Mouse (Mus musculus): ENCODE data around the gene Il13ra1.

The Il13ra1 gene

DNA sequence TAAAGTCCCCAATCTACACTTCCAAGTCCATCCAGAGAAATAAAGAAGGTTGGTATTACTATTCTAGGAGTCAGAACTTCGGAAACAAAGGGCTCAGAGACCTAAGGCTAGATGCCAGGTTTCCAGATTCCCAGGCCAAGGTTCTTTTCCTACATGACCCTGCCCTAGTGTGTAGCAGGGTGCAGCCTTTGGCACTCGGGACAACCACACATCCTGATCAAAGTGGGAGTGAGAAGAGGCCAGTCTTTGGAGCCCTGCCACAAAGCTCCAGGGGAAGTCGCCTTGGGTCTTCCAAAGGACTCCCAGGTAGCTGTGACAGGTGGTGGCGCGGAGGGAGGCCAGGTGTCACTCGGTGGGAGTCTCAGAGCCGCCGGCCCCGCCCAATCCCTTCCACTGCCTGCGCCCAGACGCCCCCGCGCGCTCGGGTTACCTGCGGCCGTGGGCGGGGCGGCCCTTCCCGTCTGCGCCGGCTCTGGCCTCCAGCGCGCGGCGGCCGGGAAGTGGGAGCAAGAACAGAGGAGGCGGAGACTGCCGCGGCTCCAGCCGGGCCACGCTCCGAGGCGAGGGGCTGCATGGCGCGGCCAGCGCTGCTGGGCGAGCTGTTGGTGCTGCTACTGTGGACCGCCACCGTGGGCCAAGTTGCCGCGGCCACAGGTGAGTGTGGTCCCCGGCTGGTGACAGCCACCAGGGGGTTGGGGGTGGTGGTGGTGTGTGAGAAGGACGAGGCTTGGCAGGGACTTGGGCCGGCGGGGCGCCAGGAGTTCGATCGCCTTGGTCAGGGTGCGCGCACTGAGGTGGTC is at the start of gene Il13ra1:
Gene Il13ra1, plus strand, starts transcription at position 489 of the 800 bp plus-strand sequence.
- peak; percentile 56 to 68 for DNase-seq

GRCm38 (mm10) chrX:36073997-36074396 is 37.9 kb upstream of the Il13ra1 start:
- DNase-seq, result no peak

GRCm38 (mm10) chrX:36077164-36077563 is 34.7 kb upstream of the Il13ra1 start:
- no peak for DNase-seq

- DNase-seq, result no peak
These were observed 29.0 kb upstream of the Il13ra1 start for GRCm38 (mm10) chrX:36082917-36083316.

DNA sequence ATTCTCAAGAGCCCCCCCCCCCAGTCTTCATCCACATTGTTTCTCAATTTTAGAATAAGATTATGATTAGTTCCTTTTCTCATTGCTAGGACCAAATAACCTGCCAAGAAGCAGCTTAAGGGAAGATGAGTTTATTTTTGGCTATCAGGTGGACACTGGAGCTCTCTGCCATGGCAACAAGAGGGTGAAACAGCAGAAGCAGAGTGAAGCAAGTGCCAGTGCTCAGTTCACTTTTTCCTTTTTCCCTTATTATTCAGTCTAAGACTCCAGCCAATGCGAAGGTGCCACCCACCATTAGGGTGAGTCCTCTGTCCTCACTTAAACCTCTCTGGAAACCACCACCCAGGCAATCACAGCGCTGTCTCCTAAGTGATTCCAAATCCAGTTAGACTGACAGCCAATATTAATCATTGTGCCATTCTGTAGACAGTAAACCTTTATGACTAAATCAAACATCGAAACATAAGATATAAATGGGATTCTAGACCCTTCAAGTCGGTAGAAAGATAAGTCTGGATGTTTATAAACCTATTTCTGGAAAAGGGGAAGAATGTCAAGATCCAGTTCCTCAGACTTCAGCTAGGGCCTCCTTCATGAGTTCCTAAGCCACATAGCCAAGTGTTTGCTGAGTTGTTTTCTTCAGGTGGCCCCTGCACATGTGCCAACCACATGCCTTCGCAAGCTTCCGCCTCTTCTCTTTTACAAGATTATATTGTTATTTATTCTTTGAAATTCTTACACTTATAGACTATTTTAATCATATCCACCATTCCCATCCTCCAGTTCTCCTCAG is 23.2 kb upstream of the Il13ra1 start:
- no peak for DNase-seq

DNA sequence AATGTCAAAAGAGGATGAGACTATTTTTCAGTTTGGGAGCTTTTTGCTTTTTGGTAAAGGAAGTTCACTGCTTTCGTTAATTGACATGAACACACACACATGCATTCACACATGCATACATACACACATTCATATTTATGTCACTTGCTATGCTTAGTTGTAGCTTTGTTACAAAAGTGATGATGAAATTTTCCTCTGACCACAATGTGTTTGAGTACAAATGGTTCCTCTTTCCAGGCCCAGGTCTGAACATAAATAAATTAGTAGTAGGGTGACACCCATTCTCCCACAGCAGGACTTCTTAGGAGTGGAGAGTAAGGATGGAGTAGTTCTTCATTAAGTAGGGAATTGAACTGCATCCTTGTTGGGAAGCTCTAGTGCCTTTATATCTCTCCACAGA is 11.0 kb upstream of the Il13ra1 start:
- DNase-seq, result no peak

DNA sequence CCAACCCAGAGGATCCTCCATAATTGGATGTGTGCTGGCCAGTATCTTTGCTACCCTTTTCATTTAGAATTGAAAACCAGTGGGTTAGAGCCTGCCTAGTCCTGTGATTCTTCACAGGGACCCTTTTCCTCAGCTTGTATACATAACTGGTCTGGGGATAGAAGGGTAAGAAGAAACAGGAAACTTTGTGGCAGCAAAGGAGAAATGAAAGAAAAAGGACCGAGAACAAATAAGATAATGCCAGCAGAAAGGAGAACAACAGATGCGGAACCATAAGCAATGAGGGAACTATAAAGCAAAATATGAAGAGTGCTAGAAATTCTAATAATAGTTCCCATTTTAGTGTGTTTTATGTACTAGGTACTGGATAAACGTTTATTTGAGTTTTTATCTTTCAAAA is 10.6 kb upstream of the Il13ra1 start:
- DNase-seq, result no peak

DNA sequence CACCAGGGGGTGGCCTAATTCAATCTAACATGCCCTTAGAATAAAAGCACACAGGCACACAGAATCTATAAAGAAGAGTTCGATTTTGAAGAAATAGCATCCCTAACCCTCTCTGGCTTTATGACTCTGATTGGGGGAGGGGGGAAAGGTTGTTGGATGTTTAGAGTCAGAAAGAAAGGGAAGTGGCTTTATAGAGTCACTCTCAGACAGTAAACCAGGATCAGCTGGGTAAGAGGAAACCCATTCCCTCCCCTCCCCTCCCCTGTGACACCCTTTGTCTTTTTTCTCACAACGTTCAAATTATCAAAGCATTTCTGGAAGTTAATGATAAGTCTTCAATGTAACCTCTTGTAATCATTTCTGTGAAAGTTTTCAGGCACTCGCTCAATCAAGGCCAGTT is 3.3 kb upstream of the Il13ra1 start:
- no peak for DNase-seq

DNA sequence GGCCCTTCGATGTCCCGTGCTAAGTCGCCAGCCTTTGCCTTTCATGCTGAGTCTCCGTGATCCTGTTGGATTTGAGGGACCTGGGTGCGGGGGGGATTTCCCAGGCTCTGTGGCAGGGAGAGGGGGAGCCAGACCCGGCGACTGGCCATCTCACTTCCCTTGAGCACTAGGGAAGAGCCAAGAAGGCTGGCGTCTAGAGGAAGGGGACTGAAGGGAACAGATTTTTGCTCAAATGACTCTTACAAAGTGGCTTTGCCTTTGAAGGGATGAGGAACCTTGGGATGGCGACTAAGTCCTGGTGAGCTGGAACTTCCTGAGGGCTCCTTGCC is 476 bp downstream of the Il13ra1 start:
- no peak for DNase-seq

DNA sequence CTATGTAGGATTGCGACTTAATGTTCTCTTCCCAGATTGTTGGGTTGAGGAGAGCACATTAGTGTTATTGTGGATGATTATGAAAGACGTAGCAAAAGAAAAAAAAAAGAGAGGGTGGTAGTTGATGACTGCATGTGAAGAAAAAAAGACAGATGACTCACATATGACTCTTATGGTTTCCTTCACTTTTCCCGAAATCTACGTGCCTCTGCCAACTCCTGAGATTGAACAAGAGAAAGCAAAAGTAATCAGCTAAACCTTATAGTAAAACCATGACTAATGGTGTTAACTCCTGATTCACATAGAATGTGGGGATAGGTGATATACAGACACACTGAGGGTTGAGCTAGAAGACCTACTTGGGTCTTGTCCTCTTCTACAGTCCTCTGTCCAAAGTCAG is 3.3 kb downstream of the Il13ra1 start:
- no peak for DNase-seq

GRCm38 (mm10) chrX:36129037-36129770 is 17.3 kb downstream of the Il13ra1 start:
- DNase-seq, result no peak

DNA sequence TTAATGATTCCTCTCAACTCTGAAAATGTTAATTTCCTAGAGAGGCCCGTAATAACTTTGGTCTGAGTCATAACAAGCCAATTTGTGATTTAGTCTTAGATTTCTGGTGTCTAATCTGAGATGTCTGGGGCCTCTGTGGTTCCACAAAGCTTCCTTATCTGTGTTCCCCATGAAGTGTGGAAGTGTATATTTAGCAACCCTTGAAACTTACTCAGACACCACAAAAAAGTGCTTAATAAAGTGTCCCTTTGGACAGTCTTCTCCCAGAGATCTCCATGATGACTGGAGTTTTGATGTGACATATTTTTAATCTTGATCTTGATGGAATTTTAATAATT is 17.8 kb downstream of the Il13ra1 start:
- DNase-seq, result no peak

DNA sequence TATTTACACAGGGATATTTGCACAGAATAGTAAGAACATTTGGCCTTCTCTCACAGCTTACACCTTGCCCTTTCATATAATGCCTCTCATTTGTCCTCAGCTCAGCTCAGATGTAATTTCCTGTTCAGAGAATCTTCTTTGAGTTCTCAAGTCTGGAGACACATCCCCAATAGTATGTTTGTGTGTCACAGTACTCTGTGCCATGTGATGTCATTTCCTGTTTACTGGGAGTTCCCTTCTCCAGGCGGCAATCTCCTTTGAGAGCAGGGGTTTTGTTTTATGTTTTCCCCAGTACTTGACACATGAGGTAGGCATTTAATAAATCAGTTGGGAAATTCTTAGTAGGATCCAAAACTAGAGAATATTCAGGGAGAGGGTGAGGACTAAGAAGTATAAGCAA is 24.4 kb downstream of the Il13ra1 start:
- no peak for DNase-seq

DNA sequence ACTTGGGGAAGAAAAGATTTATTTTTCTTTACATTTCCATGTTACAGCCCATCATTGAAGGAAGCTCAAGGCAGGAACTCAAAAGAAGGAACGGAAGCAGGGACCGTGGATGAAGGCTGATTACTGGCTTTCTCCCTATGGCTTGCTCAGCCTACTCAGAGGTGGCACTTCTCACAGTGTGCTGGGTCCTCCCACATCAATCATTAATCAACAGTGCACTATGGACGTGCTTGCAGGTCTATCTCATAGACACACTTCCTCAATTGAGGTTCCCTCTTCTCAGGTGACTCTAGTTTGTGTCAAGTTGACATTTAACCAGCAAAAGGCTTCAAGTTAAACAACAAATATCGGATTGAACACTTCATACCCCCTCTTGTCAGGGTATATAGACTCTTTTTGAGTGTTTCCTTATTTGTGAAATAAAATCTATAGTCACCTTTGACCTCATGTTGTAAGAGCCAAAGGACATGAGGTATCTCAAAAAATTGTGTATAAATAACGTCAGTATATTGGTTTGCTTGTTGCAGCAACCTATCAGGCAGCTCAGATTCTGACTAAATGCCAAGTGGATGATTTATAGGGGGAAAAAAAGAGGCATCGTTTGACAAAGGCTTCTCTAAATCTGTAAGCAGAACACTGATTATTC is 30.2 kb downstream of the Il13ra1 start:
- DNase-seq, result no peak

DNA sequence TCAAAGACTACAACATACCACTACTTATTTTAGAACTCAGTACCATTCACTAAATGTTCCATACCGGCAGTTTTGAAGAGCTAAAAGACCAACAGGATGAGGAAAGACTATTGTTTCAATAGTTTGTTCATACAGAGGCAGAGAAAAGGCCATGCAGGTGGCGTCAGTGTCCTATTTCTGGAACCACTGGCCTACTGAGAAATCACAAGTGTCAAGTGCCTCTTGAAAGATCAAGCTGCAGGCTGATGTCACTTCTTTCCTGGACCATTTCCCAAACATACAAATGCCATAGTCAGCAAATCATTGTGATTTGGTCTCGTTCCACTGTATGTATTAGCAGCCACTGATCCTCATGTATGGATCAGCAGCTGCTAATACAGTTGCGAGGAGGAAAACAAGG is 34.8 kb downstream of the Il13ra1 start:
- DNase-seq, result no peak

DNA sequence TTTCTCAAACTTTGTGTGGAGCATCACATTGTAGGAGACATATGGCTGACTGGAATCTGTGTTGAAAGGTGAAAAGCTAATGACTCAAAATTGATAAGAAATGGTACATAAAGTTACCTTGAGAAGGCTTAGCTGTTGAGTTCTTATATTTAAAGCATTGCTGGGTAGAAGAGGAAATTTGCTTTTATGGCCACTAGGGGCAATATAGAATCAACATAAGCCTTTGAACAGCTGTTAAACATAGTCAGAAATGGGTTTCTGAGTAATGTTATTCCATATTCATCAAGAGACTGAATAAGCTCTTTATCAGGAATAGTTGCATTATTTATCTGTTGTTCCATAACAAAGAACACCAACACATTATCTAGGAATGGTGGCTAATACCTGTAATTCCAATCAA is 38.2 kb downstream of the Il13ra1 start:
- no peak for DNase-seq

- no peak for DNase-seq
These were observed 44.8 kb downstream of the Il13ra1 start for GRCm38 (mm10) chrX:36156677-36157076.

GRCm38 (mm10) chrX:36161567-36161966 is 49.7 kb downstream of the Il13ra1 start:
- DNase-seq, result peak in 1 of 2 experiments; percentile 20

DNA sequence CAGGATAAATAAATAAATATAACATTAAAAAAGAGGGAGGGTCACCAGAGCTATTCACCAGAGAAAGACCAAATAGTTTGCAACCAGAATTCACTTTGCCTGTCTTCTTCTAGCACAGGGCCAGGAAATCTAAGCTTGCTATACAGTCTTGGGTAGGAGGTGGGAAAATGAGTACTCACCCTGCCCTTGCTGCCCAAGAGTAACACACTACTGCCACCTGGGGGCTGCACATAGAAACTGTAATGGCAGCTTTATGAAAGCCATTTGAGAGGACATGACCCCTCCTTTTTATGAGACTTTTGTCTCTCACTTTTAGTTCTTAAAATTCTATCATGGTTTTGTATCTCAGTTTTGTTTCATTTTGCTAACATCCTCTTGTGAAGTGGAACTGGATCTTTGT is 71.7 kb downstream of the Il13ra1 start:
- peak; percentile 21 to 66 for DNase-seq

- DNase-seq, result no peak
These were observed 74.1 kb downstream of the Il13ra1 start for GRCm38 (mm10) chrX:36186036-36186435.

DNA sequence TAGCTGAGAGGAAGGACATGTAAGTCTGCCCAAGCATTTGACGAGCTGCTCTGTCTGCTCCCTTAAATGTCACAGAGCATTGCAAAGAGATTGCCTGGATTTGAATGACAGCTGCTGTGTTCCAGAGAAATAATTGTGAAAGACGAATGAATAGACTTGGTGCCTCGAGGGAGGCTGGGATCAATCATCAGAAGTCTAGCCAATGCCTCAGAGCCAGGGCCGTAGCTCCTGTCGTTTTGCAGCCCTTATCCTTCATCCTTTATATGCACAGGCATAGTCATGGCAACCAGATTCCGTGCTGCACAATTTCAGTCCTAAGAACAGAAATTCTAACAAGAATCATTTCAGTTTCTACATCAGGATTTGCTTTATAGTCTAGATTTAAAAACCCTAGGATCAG is 74.5 kb downstream of the Il13ra1 start:
- DNase-seq, result no peak

DNA sequence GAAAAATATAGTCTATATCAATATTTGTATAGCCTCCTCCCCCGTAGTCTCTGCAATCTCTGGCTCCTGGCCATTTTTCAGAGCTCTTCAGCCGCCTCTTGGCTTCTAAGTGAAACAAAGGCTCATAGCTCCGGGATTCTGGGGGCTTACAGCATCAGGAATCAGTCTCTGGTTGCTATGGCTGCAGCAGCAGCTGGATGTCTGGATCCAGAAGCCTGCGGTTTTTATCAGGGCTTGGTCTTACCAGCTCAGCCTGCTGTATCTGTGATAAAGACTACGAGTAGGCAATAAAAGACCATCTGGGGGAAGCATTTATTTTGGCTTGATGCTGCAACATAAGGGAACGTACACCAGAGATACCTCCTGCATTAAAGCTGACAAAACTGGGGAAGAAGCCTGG is 82.0 kb downstream of the Il13ra1 start:
- DNase-seq, result no peak
